Mouse (Mus musculus): ENCODE measurements around the gene 1110051M20Rik. TPM values are rescaled to one million over a fixed set of nuclear protein-coding genes. Genes with fewer than 3 reads are reported as not detected.
A peak's percentile ranks its signal among the peaks of the same experiment; 100 is the strongest.

Gene 1110051M20Rik
- polyA plus RNA-seq, 1 experiment, result 21.0 TPM

DNA sequence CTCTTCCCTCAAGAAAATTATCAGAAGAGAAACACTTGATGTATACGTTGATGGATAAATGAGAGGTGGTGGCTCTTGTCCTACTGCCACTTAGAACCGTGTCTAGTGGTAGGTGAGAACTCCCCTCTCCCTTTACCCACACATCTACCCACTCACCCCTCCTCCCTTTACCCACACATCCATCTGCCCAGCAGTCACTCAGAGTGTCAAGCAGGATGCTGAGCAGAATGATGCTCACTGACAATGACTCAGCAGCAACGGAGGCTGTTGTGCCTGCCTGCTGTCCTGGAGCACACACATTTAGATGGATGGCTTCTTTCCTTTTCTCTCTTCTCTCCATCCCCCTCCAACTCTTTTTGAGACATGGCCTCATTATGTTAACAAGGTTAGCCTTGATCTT lies 141.7 kb downstream of the 1110051M20Rik start:
- DNase-seq (ENCODE audit: low spot score), result no peak

DNA sequence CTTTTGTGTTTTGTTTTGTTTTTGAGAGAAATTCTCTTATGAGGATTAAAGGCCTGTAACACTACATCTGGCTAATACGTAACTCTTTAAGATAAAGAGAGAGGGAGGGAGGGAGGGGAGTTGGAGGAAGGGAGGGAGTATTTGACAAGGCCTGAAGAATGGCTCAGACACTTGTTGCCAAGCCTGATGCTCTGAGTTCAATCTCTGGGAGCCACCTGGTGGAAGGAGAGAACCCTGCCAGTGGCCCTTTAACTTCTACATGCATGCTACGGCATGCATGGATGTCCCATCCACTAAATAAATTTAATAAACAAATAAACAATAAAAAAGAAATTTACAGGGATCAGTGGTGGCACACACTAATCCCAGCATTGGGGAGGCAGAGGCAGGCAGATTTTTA lies 142.7 kb downstream of the 1110051M20Rik start:
- DNase-seq (ENCODE audit: low spot score), result no peak

DNA sequence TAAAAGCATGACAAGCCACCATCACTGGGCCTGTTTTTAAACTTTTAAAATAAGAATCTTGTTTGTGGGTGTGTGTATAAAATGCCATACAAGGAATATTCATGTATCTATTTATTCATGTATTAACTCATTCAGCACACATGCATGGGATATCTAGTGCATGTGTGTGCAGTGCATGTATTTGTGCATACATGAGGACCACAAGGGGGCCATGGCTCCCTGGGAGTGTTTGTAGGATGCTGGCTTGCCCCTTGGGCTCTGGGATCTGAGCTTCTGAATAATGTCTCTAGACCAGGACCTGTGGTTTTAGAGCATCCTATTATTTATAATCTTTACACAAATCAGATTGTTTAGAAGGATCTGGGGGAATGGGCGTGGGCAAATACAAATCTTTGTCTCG lies 143.7 kb downstream of the 1110051M20Rik start:
- no peak for DNase-seq (ENCODE audit: low spot score)

DNA sequence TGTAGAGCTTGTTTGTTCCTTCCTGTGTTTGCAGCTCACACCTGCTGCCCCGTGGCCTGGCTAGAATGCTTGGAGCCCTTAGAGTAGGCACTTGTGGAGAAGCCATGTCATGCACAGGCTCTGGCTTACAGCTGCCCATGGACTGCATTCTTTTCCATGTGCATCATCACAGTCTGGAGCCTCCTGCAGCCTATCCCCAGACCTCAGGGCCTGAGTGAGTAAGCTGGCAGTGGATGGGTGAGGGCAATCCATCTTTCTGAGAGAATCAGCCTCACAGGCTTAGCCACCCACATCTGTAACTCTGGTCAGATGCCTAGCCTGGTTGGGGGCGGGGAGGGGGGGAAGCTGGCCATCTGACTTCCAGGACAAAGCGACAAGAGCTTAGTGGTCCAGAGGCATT lies 145.3 kb downstream of the 1110051M20Rik start:
- DNase-seq (ENCODE audit: low spot score), result no peak

DNA sequence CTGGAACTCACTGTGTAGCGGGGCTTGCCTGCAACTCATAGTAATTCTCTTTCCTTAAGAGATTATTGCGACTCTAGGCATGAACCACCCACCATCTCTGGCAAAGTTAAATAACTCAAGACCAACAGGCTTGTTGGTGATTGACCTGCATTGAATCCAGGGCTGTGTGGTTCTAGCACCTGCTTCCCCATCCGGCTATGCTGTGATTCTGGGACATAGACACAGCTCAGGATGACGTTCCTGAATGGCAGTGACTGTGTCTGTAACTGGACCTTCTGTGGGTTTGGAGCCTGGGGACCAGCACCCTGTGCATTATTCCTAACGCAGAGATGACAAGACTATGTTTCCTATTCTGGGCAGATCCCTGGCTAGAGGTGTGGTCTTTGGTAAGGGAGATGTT lies 148.6 kb downstream of the 1110051M20Rik start:
- DNase-seq (ENCODE audit: low spot score), result no peak

DNA sequence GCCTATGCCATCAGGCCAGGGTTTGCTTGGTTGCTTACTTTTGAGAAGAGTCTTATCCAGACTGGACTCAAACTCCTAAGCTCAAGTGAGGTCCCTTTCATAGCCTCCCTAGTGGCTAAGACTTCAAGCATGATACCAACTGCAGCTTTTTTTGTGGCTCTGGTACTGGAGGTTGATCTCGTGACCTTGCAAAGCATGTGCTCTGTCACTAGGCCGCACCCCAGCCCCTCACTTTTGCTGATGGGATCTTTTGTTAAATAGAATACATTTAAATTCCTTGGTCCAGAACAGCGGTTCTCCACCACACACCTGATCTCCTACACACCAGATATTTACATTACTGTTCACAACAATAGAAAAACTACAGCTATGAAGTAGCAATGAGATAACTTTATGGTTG lies 150.3 kb downstream of the 1110051M20Rik start:
- no peak for DNase-seq (ENCODE audit: low spot score)

GRCm38 (mm10) chr2:91291197-91292007 lies 153.1 kb downstream of the 1110051M20Rik start:
- DNase-seq (ENCODE audit: low spot score), result no peak

- no peak for DNase-seq (ENCODE audit: low spot score)
Observed at GRCm38 (mm10) chr2:91287563-91287962, 156.9 kb downstream of the 1110051M20Rik start.

DNA sequence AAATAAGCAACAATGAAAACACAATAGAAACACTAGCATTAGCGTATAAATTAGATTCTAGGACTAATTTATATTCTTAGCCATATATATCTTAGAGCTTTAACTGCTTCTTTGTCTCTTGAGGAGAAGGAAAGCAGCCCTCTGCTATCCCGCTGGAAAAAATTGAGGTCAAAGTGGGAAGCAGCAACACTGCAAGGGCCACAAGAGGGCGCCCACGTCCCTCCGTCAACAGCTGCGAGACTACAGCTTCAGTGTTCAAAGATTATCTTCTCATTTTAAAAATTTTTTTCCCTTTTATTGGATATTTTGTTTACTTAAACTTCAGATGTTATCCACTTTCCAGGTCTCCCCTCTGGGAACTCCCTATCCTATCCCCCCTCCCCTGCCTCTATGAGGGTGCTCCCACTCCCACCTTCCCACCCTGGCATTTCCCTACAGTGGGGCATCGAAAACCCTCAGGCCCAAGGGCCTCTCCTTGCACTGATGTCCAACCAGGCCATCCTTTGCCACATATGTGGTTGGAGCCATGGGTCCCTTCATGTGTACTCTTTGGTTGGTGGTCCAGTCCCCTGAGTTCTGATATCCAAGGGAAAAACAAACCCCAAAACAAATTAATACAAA lies 158.5 kb downstream of the 1110051M20Rik start:
- DNase-seq (ENCODE audit: low spot score), result peak; percentile 63

- no peak for DNase-seq (ENCODE audit: low spot score)
Observed at GRCm38 (mm10) chr2:91284375-91285199, 159.9 kb downstream of the 1110051M20Rik start.

- DNase-seq (ENCODE audit: low spot score), result no peak
Observed at GRCm38 (mm10) chr2:91283972-91284371, 160.5 kb downstream of the 1110051M20Rik start.

DNA sequence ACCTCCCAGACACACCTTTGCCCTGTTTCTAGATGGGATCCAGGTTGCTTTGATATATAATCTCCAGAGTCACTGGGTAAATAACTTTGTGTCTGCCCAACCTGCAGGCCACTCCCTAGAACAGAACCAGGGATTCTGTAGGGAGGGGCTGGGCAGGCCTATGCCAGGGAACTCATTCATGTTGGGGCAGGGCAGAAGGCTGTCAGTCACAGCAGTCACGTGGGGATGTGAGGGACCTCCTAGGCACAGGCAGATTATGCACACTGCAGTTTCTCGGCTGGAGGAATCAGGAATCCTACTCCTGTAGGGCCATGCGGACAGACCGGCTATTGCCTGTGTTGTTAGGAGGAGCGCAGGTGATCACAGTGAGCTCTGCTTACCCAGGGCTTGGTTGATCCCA lies 163.1 kb downstream of the 1110051M20Rik start:
- no peak for DNase-seq (ENCODE audit: low spot score)

DNA sequence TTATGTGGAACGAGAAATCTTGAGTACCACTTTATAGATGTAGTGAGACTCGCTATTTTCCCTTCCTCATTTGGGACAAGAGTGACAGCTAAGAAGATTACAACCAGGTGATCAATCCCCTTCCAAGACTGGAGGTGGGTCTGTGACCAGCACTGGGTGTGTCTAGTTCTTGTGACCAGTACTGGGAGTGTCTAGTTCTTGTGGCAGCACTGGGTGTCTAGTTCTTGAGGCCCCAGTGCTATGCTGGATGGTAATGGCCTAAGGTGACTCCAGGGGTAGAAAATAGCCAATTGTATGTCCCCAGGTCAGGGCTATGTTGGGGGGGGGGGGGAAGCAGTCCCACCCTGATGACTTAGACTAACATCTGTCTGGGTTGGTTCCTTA lies 165.1 kb downstream of the 1110051M20Rik start:
- DNase-seq (ENCODE audit: low spot score), result no peak

GRCm38 (mm10) chr2:91278749-91279371 lies 165.6 kb downstream of the 1110051M20Rik start:
- no peak for DNase-seq (ENCODE audit: low spot score)

- DNase-seq (ENCODE audit: low spot score), result no peak
Observed at GRCm38 (mm10) chr2:91269687-91270133, 174.8 kb downstream of the 1110051M20Rik start.

- DNase-seq (ENCODE audit: low spot score), result no peak
Observed at GRCm38 (mm10) chr2:91268706-91269105, 175.8 kb downstream of the 1110051M20Rik start.

DNA sequence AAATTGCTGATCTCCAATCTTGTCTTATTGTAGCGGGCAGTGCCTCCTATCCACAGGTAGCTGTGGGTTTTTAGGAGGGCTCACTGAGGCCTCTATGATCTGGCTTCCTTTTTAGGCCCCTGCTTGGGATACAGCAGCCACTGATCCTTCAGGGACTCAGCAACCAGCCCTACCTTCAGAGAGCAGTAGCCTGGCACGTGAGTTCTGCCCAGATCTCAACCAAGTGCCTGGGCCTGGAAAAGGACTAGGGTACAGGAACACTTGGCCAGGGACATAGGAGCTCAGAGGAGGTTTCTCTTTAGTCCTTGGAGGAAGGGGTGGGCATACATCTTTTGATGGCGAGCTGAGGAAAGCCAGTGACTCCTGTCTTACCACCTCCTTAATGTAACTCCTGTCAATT lies 176.5 kb downstream of the 1110051M20Rik start:
- no peak for DNase-seq (ENCODE audit: low spot score)

DNA sequence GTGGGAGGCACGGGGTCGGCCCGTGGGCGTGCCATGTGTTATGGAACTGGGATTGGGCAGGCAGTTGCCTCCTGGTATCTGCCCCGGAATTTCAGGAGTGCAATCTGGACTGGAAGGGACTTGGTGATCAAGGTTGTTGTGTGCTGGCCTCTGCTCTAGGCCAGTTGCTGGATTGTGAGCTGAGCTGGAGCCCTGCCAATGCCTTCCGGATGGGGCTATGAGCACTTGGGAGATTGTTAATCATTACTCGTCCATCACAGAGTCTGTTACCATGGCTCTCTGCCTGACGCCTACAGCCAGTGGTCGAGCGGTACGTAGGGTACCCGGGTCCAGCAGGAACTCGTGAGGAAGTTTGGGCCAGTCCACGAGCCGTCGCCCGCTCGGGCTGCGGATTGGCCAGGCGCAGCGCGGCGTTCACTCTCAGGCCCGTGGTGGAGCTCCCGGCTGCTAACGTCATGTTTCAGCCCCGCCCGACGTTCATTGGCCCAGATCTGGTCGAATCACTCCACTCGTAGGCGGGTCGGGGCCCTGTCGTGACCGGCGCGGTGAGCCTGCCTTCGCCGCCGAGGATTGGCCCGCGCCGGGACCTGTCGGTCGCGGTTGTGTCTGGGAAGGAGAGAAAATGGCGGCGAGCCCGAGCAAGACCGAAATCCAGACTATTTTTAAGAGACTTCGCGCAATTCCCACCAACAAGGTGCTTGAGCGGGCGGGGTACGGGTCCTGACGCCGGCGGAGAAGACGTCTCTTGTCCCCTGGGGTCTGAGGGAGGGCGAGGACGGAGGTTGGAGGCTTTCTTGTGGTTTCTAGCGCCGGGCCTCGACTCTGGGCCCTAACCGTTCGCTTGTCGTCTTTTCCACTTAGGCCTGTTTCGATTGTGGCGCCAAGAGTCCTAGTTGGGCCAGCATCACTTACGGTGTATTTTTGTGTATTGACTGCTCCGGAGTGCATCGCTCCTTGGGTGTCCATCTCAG lies 179.5 kb downstream of the 1110051M20Rik start, which contains the start of gene Arfgap2:
Gene Arfgap2, plus strand, starts transcription at position 264 of the 971 bp plus-strand sequence.
- peak; percentile 93 for DNase-seq (ENCODE audit: low spot score)

- DNase-seq (ENCODE audit: low spot score), result no peak
Observed at GRCm38 (mm10) chr2:91263692-91264660, 180.5 kb downstream of the 1110051M20Rik start.

Data from urinary bladder, adult 2 months (tissue).